Mouse (Mus musculus) intestine, postnatal 0 days (tissue): ENCODE data around the gene Akr1b10. TPM values are rescaled to one million over a fixed set of nuclear protein-coding genes. Genes with fewer than 3 reads are reported as not detected.
"Not testable (repeated sequence)": the region's sequence is repeated elsewhere in the genome, so short reads cannot be mapped to it uniquely, and the experiment has no call there.

Experiments used
- ATAC-seq: fragments of 200-750 bp; cut with Nextera tagmentation; 2 replicates; pipeline ENCODE4 v1.8.0; 2017; ENCODE audit warnings: mild to moderate bottlenecking, moderate TSS enrichment, moderate library complexity
- H3K27ac ChIP-seq: fragments of 300-500 bp; sonication (generic); 2 replicates; pipeline ENCODE4 v1.5.1; 2014; ENCODE audit warnings: mild to moderate bottlenecking, low read depth, low read length, moderate library complexity
- H3K27me3 ChIP-seq: fragments of 300-500 bp; sonication (generic); replicated peaks from 2 replicates; pipeline ENCODE4 v1.6.1; 2014; ENCODE audit warnings: low read length, mixed read lengths; ENCODE audit not compliant: control insufficient read depth, insufficient read depth
- H3K36me3 ChIP-seq: fragments of 300-500 bp; sonication (generic); 2 replicates; pipeline ENCODE4 v1.6.1; 2014; ENCODE audit warnings: mild to moderate bottlenecking, moderate library complexity; ENCODE audit not compliant: control insufficient read depth, insufficient read depth
- H3K4me1 ChIP-seq: fragments of 300-500 bp; sonication (generic); replicated peaks from 2 replicates; pipeline ENCODE4 v1.6.1; 2014; ENCODE audit warnings: antibody characterized with exemption, low read length, mixed read lengths; ENCODE audit not compliant: control insufficient read depth, insufficient read depth
- H3K4me2 ChIP-seq: fragments of 300-500 bp; sonication (generic); replicated peaks from 2 replicates; pipeline ENCODE4 v1.6.1; 2014; ENCODE audit warnings: low read depth, mild to moderate bottlenecking, moderate library complexity
- H3K4me3 ChIP-seq: fragments of 300-500 bp; sonication (generic); 2 replicates; pipeline ENCODE4 v1.5.1; 2014; ENCODE audit warnings: low read depth, low read length
- H3K9ac ChIP-seq: fragments of 300-500 bp; sonication (generic); 2 replicates; pipeline ENCODE4 v1.6.1; 2014; ENCODE audit warnings: mild to moderate bottlenecking, low read depth, low read length
- H3K9me3 ChIP-seq: fragments of 300-500 bp; sonication (generic); 2 replicates; pipeline ENCODE4 v1.6.1; 2016; ENCODE audit warnings: mixed run types; ENCODE audit not compliant: control insufficient read depth
- CTCF ChIP-seq: sonication (generic); IDR thresholded peaks from 2 replicates; pipeline ENCODE4 v1.5.1; 2016; ENCODE audit warnings: low read depth, mild to moderate bottlenecking, control low read depth, antibody characterized with exemption, moderate library complexity
- WGBS: fragments of 180-500 bp; shearing (Covaris S2); extraction: QIAGEN DNeasy Blood & Tissue Kit; methylation state at CpG from one replicate; pipeline ENCODE4 v1.1.7; 2014; 5-methylcytosine and 5-hydroxymethylcytosine counted together
- polyA plus RNA-seq: library from polyadenylated mRNA; unstranded; fragments of >200 nt; fragmentation: Nextera tagmentation; extraction: Ambion mirVana; gene quantifications from 2 replicates; pipeline ENCODE4 v1.2.1, GENCODE M21; 2015

Akr1b10 gene
- polyA plus RNA-seq, 1 experiment from 2014 or later: 10.5 TPM

- H3K4me3 ChIP-seq: no peak overlapping the region
- no peak overlapping the region for H3K9ac ChIP-seq
- H3K9me3 ChIP-seq: no peaks in the 10 kb centered on the region
- H3K27me3 ChIP-seq: no peaks in the 10 kb centered on the region
- H3K36me3 ChIP-seq: no peaks in the 10 kb centered on the region
- 91% methylated on average over 4 of the region's 4 CpGs for WGBS
- no peak overlapping the region for H3K4me2 ChIP-seq
- H3K4me1 ChIP-seq: no peaks in the 10 kb centered on the region
- TF ChIP-seq CTCF: no peak
- no peak overlapping the region for H3K27ac ChIP-seq
- no peak for ATAC-seq
Measured at GRCm38 (mm10) chr6:34406746-34407145, 22.7 kb downstream of the Akr1b10 start.

- WGBS: 71% methylated on average over 10 of the region's 10 CpGs
- no peak for TF ChIP-seq CTCF
- ATAC-seq: no peak
- H3K27ac ChIP-seq: no peak overlapping the region
- H3K9me3 ChIP-seq: no peaks in the 10 kb centered on the region
- no peak overlapping the region for H3K4me3 ChIP-seq
- H3K4me1 ChIP-seq: no peaks in the 10 kb centered on the region
- no peak overlapping the region for H3K9ac ChIP-seq
- no peaks in the 10 kb centered on the region for H3K36me3 ChIP-seq
- H3K4me2 ChIP-seq: no peak overlapping the region
- H3K27me3 ChIP-seq: no peaks in the 10 kb centered on the region
Measured at GRCm38 (mm10) chr6:34407403-34407802, 23.4 kb downstream of the Akr1b10 start.

- 35% methylated on average over 6 of the region's 6 CpGs for WGBS
- no peak for TF ChIP-seq CTCF
- no peaks in the 10 kb centered on the region for H3K27me3 ChIP-seq
- no peaks in the 10 kb centered on the region for H3K9me3 ChIP-seq
- ATAC-seq: peak; percentile 78
- H3K4me3 ChIP-seq: no peak within 1 kb of the TSS
- H3K36me3 ChIP-seq: no peaks in the 10 kb centered on the region
- 0 out of 2 replicates have a peak, but pooled peaks cover 3% of the 10 kb centered on the region for H3K4me1 ChIP-seq
- 0 out of 2 replicates have a peak within 1 kb of the TSS, but pooled peaks have one; percentile 2 for H3K4me2 ChIP-seq
- H3K27ac ChIP-seq: no peak within 1 kb of the TSS
- H3K9ac ChIP-seq: no peak within 1 kb of the TSS
Measured at GRCm38 (mm10) chr6:34412023-34412422, 28.0 kb downstream of the Akr1b10 start, which contains the start of gene Akr1b7. Gene Akr1b7 (plus strand): TSS chr6:34412334.

GRCm38 (mm10) chr6:34412688-34413087 lies 28.7 kb downstream of the Akr1b10 start:
- peak; percentile 19; the same call in 1 of the 2 replicates for ATAC-seq
- no peak for TF ChIP-seq CTCF
- H3K9me3 ChIP-seq: no peaks in the 10 kb centered on the region
- 0 out of 2 replicates have a peak, but pooled peaks cover 3% of the 10 kb centered on the region for H3K4me1 ChIP-seq
- no peaks in the 10 kb centered on the region for H3K27me3 ChIP-seq
- H3K9ac ChIP-seq: no peak overlapping the region
- no peak overlapping the region for H3K4me3 ChIP-seq
- no peak overlapping the region for H3K27ac ChIP-seq
- no peaks in the 10 kb centered on the region for H3K36me3 ChIP-seq
- 57% methylated on average over 1 of the region's 1 CpGs for WGBS
- 0 out of 2 replicates have a peak overlapping the region, but pooled peaks have one; percentile 2 for H3K4me2 ChIP-seq

GRCm38 (mm10) chr6:34413386-34413785 lies 29.4 kb downstream of the Akr1b10 start:
- H3K4me2 ChIP-seq, H3K27me3 ChIP-seq, H3K4me3 ChIP-seq, H3K27ac ChIP-seq, H3K9me3 ChIP-seq, H3K9ac ChIP-seq, H3K4me1 ChIP-seq, H3K36me3 ChIP-seq: not testable (repeated sequence)
- 14% methylated on average over 1 of the region's 1 CpGs for WGBS
- ATAC-seq: peak; percentile 29; the same call in 1 of the 2 replicates

GRCm38 (mm10) chr6:34416521-34416920 lies 32.5 kb downstream of the Akr1b10 start:
- ATAC-seq: no peak
- H3K27me3 ChIP-seq: no peaks in the 10 kb centered on the region
- no peak for TF ChIP-seq CTCF
- no peaks in the 10 kb centered on the region for H3K36me3 ChIP-seq
- no peak overlapping the region for H3K27ac ChIP-seq
- H3K4me3 ChIP-seq: no peak overlapping the region
- H3K4me1 ChIP-seq: 0 out of 2 replicates have a peak, but pooled peaks cover 3% of the 10 kb centered on the region
- H3K9ac ChIP-seq: no peak overlapping the region
- 96% methylated on average over 2 of the region's 2 CpGs for WGBS
- no peaks in the 10 kb centered on the region for H3K9me3 ChIP-seq
- H3K4me2 ChIP-seq: no peak overlapping the region

- no peaks in the 10 kb centered on the region for H3K27me3 ChIP-seq
- TF ChIP-seq CTCF: no peak
- H3K27ac ChIP-seq: no peak overlapping the region
- no peaks in the 10 kb centered on the region for H3K9me3 ChIP-seq
- no peak overlapping the region for H3K4me3 ChIP-seq
- H3K9ac ChIP-seq: no peak overlapping the region
- no peak overlapping the region for H3K4me2 ChIP-seq
- no peaks in the 10 kb centered on the region for H3K36me3 ChIP-seq
- no peak for ATAC-seq
- no peaks in the 10 kb centered on the region for H3K4me1 ChIP-seq
Measured at GRCm38 (mm10) chr6:34419071-34419470, 35.1 kb downstream of the Akr1b10 start.
